Comparison of ENCODE assay signal across 34 mouse cellular contexts in the genomic region with DNA sequence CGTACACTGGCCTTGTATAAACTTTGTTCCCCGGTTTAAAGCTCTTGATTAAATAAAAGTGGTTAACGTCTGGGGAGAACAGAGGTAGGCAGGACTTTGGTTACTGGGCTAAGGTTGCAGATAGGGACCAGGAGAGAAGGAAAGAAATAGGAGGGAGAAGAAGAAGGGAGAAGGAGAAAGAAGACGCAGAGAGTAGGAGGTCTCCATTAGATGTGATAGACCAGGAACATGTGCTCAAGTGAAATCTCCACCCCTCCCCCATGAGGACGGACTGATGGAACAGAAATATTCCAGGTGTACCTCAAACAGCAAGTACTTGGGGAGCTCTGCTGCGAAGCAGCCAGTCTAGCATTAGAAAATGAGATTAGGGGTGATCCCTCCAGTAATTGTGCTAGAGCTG. TPM values are rescaled to one million over a fixed set of nuclear protein-coding genes. Genes with fewer than 3 reads are reported as not detected.
DNase-seq lines count a peak whose midpoint lies in the region; ATAC-seq and TF ChIP-seq lines count a peak whose summit lies in the region.
"Had no signal": no experiment of that assay in that cellular context is flagged by ENCODE, and none has a peak within 500 bp of the region (broad histone marks: within the 10 kb centered on the region; RNA-seq: fewer than 3 reads in every experiment).

No protein-coding gene starts in this region.

- H3K4me2 ChIP-seq in liver, embryonic 11.5 days: no peak overlapping the region
- no peak overlapping the region for H3K4me2 ChIP-seq in intestine, embryonic 15.5 days (replicated peaks)
- H3K4me2 ChIP-seq: forebrain, embryonic 15.5 days; hindbrain, embryonic 12.5 days; limb, embryonic 12.5 days; neural tube, embryonic 15.5 days had no signal

- H3K36me3 ChIP-seq in liver, adult 2 months (ENCODE audit: control insufficient read depth, insufficient read depth, low read length): no peaks in the 10 kb centered on the region
- no peaks in the 10 kb centered on the region for H3K36me3 ChIP-seq in liver, embryonic 11.5 days (ENCODE audit: control insufficient read depth, insufficient read depth, low read length)
- no peaks in the 10 kb centered on the region for H3K36me3 ChIP-seq in intestine, embryonic 15.5 days
- H3K36me3 ChIP-seq: embryonic facial prominence, embryonic 13.5 days; forebrain, embryonic 10.5 days; forebrain, embryonic 15.5 days; heart, embryonic 10.5 days; hindbrain, embryonic 12.5 days; limb, embryonic 12.5 days; liver, embryonic 13.5 days; neural tube, embryonic 15.5 days had no signal

- no peaks in the 10 kb centered on the region for H3K27me3 ChIP-seq in liver, adult 2 months (ENCODE audit: control insufficient read depth, insufficient read depth, low read length)
- H3K27me3 ChIP-seq in liver, embryonic 11.5 days (replicated peaks; ENCODE audit: control insufficient read depth, insufficient read depth, low read length): no peaks in the 10 kb centered on the region
- H3K27me3 ChIP-seq in intestine, embryonic 15.5 days (replicated peaks): no peaks in the 10 kb centered on the region
- H3K27me3 ChIP-seq: forebrain, embryonic 15.5 days; hindbrain, embryonic 12.5 days; neural tube, embryonic 15.5 days had no signal

- TF ChIP-seq CTCF in liver, adult 2 months (IDR thresholded peaks at IDR 0.05; ENCODE audit: low read depth, low read length): no peak

- peaks cover 23% of the 10 kb centered on the region for H3K4me1 ChIP-seq in liver, adult 2 months (ENCODE audit: control insufficient read depth, insufficient read depth, low read length)
- H3K4me1 ChIP-seq in liver, embryonic 11.5 days (replicated peaks; ENCODE audit: control insufficient read depth, insufficient read depth, low read length): peaks cover 3% of the 10 kb centered on the region
- H3K4me1 ChIP-seq in intestine, embryonic 15.5 days (replicated peaks): no peaks in the 10 kb centered on the region
- H3K4me1 ChIP-seq: forebrain, embryonic 15.5 days had no signal

- no peak overlapping the region for H3K4me3 ChIP-seq in liver, adult 2 months (ENCODE audit: insufficient read depth, low read depth, low read length)
- no peak overlapping the region for H3K4me3 ChIP-seq in liver, embryonic 11.5 days (ENCODE audit: low read depth, low read length)
- H3K4me3 ChIP-seq in intestine, embryonic 15.5 days (replicated peaks): no peak overlapping the region
- H3K4me3 ChIP-seq: embryonic facial prominence, embryonic 13.5 days; forebrain, embryonic 10.5 days; forebrain, embryonic 15.5 days; hindbrain, embryonic 12.5 days; layer of hippocampus, adult 2 months; left cerebral cortex, adult 2 months; limb, embryonic 12.5 days; liver, embryonic 13.5 days; neural tube, embryonic 15.5 days had no signal

- no peak for ATAC-seq in liver, embryonic 11.5 days (replicated peaks; ENCODE audit: low FRiP score)
- ATAC-seq in intestine, embryonic 15.5 days: peak; percentile 42
- ATAC-seq: CD4-positive, CD25-positive, alpha-beta regulatory T cell, adult 4 months; forebrain, embryonic 15.5 days; hindbrain, postnatal 0 days had no signal

- DNase-seq in kidney, adult 18-20 months: peak; percentile 20
- DNase-seq in kidney, postnatal 10 days: no peak
- peak; percentile 77 for DNase-seq in liver, adult 2 months (ENCODE audit: extremely low read depth, low read depth, low spot score)
- no peak for DNase-seq in liver, embryonic 11.5 days (ENCODE audit: low spot score)
- DNase-seq in kidney, postnatal 36 days: peak; percentile 29 to 34
- DNase-seq in right cerebral cortex, postnatal 36 days (ENCODE audit: low spot score in 2 of 2): no peak
- DNase-seq: adrenal gland, postnatal 25 days; cerebellum, adult 18-20 months; cerebellum, postnatal 10 days; heart, postnatal 36 days; liver, embryonic 13.5 days; lung, adult 2 months; lung, postnatal 10 days; midbrain, embryonic 14.5 days; right cerebral cortex, postnatal 25 days had no signal

- H3K27ac ChIP-seq in liver, adult 2 months (replicated peaks; ENCODE audit: insufficient read depth, low read depth, low read length): peak overlapping the region; percentile 92
- no peak overlapping the region for H3K27ac ChIP-seq in liver, embryonic 11.5 days (ENCODE audit: low read depth, low read length)
- H3K27ac ChIP-seq in intestine, embryonic 15.5 days: peak overlapping the region; percentile 42; the same call in 1 of the 2 replicates
- H3K27ac ChIP-seq: forebrain, embryonic 10.5 days; forebrain, embryonic 15.5 days; heart, embryonic 10.5 days; hindbrain, embryonic 12.5 days; hindbrain, postnatal 0 days; layer of hippocampus, adult 2 months; left cerebral cortex, adult 2 months; limb, embryonic 12.5 days; liver, embryonic 13.5 days; macrophage; neural tube, embryonic 15.5 days had no signal

- H3K9ac ChIP-seq in liver, adult 2 months (ENCODE audit: low read depth, low read length): no peak overlapping the region
- no peak overlapping the region for H3K9ac ChIP-seq in liver, embryonic 11.5 days (ENCODE audit: low read depth, low read length)
- H3K9ac ChIP-seq in intestine, embryonic 15.5 days: no peak overlapping the region
- H3K9ac ChIP-seq: embryonic facial prominence, embryonic 13.5 days; forebrain, embryonic 15.5 days; hindbrain, embryonic 12.5 days; limb, embryonic 12.5 days; liver, embryonic 13.5 days; neural tube, embryonic 15.5 days had no signal

- no peaks in the 10 kb centered on the region for H3K79me2 ChIP-seq in liver, adult 2 months (ENCODE audit: control insufficient read depth, insufficient read depth, low read length)

- H3K9me3 ChIP-seq in liver, embryonic 11.5 days (ENCODE audit: control insufficient read depth, low read length): no peaks in the 10 kb centered on the region
- no peaks in the 10 kb centered on the region for H3K9me3 ChIP-seq in intestine, embryonic 15.5 days
- H3K9me3 ChIP-seq: embryonic facial prominence, embryonic 13.5 days; forebrain, embryonic 10.5 days; forebrain, embryonic 15.5 days; heart, embryonic 10.5 days; hindbrain, embryonic 12.5 days; limb, embryonic 12.5 days; liver, embryonic 13.5 days; neural tube, embryonic 15.5 days had no signal

- no peak for TF ChIP-seq POLR2A in liver, adult 2 months (IDR thresholded peaks at IDR 0.05; ENCODE audit: extremely low read depth, insufficient read depth, low read length)

- WGBS in liver, adult 2 months: 43% methylated on average over 6 of the region's 6 CpGs
- 78% methylated on average over 6 of the region's 6 CpGs for WGBS in liver, embryonic 11.5 days
- 47% methylated on average over 6 of the region's 6 CpGs for WGBS in intestine, embryonic 15.5 days

RNA-seq across cellular contexts. Expression of a gene that starts 8.7 kb away (rescaled TPM):
- 103 and 111 TPM in 2 replicates for total RNA-seq in liver, adult 2 months (2014; rRNA removed)
- 120 and 146 TPM in 2 replicates for polyA plus RNA-seq in liver, adult 2 months (2012; rRNA removed)
- polyA plus RNA-seq in liver, embryonic 11.5 days (2014; fragmentation: Nextera tagmentation; extraction: Ambion mirVana): 58.7 and 59.4 TPM in 2 replicates
- polyA plus RNA-seq in intestine, embryonic 15.5 days (2015; fragmentation: Nextera tagmentation; extraction: Ambion mirVana): 137 and 139 TPM in 2 replicates

RNA-seq across cellular contexts. Expression of a gene that starts 20.6 kb away (rescaled TPM):
- 0.09 and 0.13 TPM in 2 replicates for total RNA-seq in liver, adult 2 months (2014; rRNA removed)
- polyA plus RNA-seq in liver, adult 2 months (2012; rRNA removed): 0.29 and 0.36 TPM in 2 replicates
- 2.7 and 3.0 TPM in 2 replicates for polyA plus RNA-seq in liver, embryonic 11.5 days (2014; fragmentation: Nextera tagmentation; extraction: Ambion mirVana)
- 2.2 and 2.4 TPM in 2 replicates for polyA plus RNA-seq in intestine, embryonic 15.5 days (2015; fragmentation: Nextera tagmentation; extraction: Ambion mirVana)
- polyA plus RNA-seq: CD4-positive, CD25-positive, alpha-beta regulatory T cell, adult 4 months had no signal

RNA-seq across cellular contexts. Expression of a gene that starts 40.4 kb away (rescaled TPM):
- not detected in 2 replicates for total RNA-seq in liver, adult 2 months (2014; rRNA removed)
- polyA plus RNA-seq in liver, adult 2 months (2012; rRNA removed): not detected in 2 replicates
- polyA plus RNA-seq in liver, embryonic 11.5 days (2014; fragmentation: Nextera tagmentation; extraction: Ambion mirVana): 0.16 and 0.49 TPM in 2 replicates
- 0.25 and 0.40 TPM in 2 replicates for polyA plus RNA-seq in intestine, embryonic 15.5 days (2015; fragmentation: Nextera tagmentation; extraction: Ambion mirVana)
- total RNA-seq: common myeloid progenitor, adult 5-6 weeks; gastrocnemius, adult 18-20 months; gastrocnemius, postnatal 4 days; heart, postnatal 36 days; megakaryocyte-erythroid progenitor cell, adult 5-6 weeks had no signal
- polyA plus RNA-seq: CD4-positive, CD25-positive, alpha-beta regulatory T cell, adult 4 months; macrophage; spleen, adult 2 months had no signal

RNA-seq across cellular contexts. Expression of a gene that starts 55.0 kb away (rescaled TPM):
- total RNA-seq in liver, adult 2 months (2014; rRNA removed): not detected in 2 replicates
- not detected in 2 replicates for polyA plus RNA-seq in liver, adult 2 months (2012; rRNA removed)
- polyA plus RNA-seq in liver, embryonic 11.5 days (2014; fragmentation: Nextera tagmentation; extraction: Ambion mirVana): not detected in 2 replicates
- not detected in 2 replicates for polyA plus RNA-seq in intestine, embryonic 15.5 days (2015; fragmentation: Nextera tagmentation; extraction: Ambion mirVana)
- total RNA-seq: adrenal gland, adult 18-20 months; adrenal gland, postnatal 25 days; common myeloid progenitor, adult 5-6 weeks; gastrocnemius, adult 18-20 months; gastrocnemius, postnatal 4 days; heart, postnatal 36 days; megakaryocyte-erythroid progenitor cell, adult 5-6 weeks had no signal
- polyA plus RNA-seq: embryonic facial prominence, embryonic 13.5 days; forebrain, embryonic 10.5 days; heart, embryonic 10.5 days; hindbrain, embryonic 12.5 days; limb, embryonic 12.5 days; liver, embryonic 13.5 days; lung, adult 2 months; macrophage; midbrain, embryonic 14.5 days had no signal

Comparison
In these comparisons a context has a peak if more than half of its experiments do, and no peak if none do; other contexts are left out.
1. DNase-seq: peak in kidney, adult 18-20 months (single experiment), liver, adult 2 months (single experiment) and kidney, postnatal 36 days (2 of 2); none in kidney, postnatal 10 days (single experiment), liver, embryonic 11.5 days (single experiment) and right cerebral cortex, postnatal 36 days (0 of 2).